Mouse (Mus musculus) bone marrow, adult 2 months (tissue): ENCODE measurements at regions not wholly inside any gene's neighbourhood (a gene's known extent, or its start where the extent isn't known, plus 50 kb on each side); places are given as distances from the start of the nearest gene placed in this dataset.

Source experiments
- CTCF ChIP-seq: fragments of 200-500 bp; IDR thresholded peaks from 2 replicates; pipeline ENCODE4 v1.5.1; 2011; ENCODE audit warnings: low read length, control low read depth; ENCODE audit not compliant: control insufficient read depth, insufficient read depth
- POLR2A ChIP-seq: fragments of 200-500 bp; IDR thresholded peaks from 2 replicates; pipeline ENCODE4 v1.6.1; 2011; ENCODE audit warnings: low read depth, mild to moderate bottlenecking, control low read depth, low read length, borderline replicate concordance; ENCODE audit not compliant: control insufficient read depth

GRCm38 (mm10) chr3:131998838-131999613 lies 86.1 kb upstream of the Dkk2 start:
- TF ChIP-seq CTCF, result no peak
- no peak for TF ChIP-seq POLR2A
